Mouse (Mus musculus): Measurements from ENCODE around the gene Barhl1. TPM values are rescaled to one million over a fixed set of nuclear protein-coding genes. Genes with fewer than 3 reads are reported as not detected.

Gene Barhl1
- polyA plus RNA-seq, 1 experiment from 2014 or later, result 7.5 TPM

- H3K4me1 ChIP-seq, result peaks cover 35% of the 10 kb centered on the region
- H3K4me2 ChIP-seq, result no peak overlapping the region
- H3K36me3 ChIP-seq, result no peaks in the 10 kb centered on the region
- H3K27me3 ChIP-seq (replicated peaks), result peaks cover 98% of the 10 kb centered on the region
- ATAC-seq (ENCODE audit: low FRiP score), result no peak
- no peaks in the 10 kb centered on the region for H3K9me3 ChIP-seq (replicated peaks)
- 3% methylated on average over 3 of the region's 3 CpGs for WGBS
- no peak overlapping the region for H3K4me3 ChIP-seq (replicated peaks)
- H3K9ac ChIP-seq (replicated peaks), result no peak overlapping the region
- H3K27ac ChIP-seq (replicated peaks), result no peak overlapping the region
Observed at GRCm38 (mm10) chr2:28910877-28911276, 5.6 kb downstream of the Barhl1 start.

- no peaks in the 10 kb centered on the region for H3K9me3 ChIP-seq (replicated peaks)
- no peaks in the 10 kb centered on the region for H3K36me3 ChIP-seq
- no peak overlapping the region for H3K9ac ChIP-seq (replicated peaks)
- H3K4me1 ChIP-seq, result peaks cover 33% of the 10 kb centered on the region
- H3K27me3 ChIP-seq (replicated peaks), result peaks cover 98% of the 10 kb centered on the region
- peak overlapping the region; percentile 9; the same call in 1 of the 2 replicates for H3K4me3 ChIP-seq (replicated peaks)
- WGBS, result 5% methylated on average over 25 of the region's 25 CpGs
- ATAC-seq (ENCODE audit: low FRiP score), result no peak
- H3K27ac ChIP-seq (replicated peaks), result no peak overlapping the region
- no peak overlapping the region for H3K4me2 ChIP-seq
Observed at GRCm38 (mm10) chr2:28909818-28910710, 6.4 kb downstream of the Barhl1 start.

GRCm38 (mm10) chr2:28909186-28909817 is 7.2 kb downstream of the Barhl1 start:
- WGBS, result under 1% methylated on average over 39 of the region's 41 CpGs
- H3K9ac ChIP-seq (replicated peaks), result no peak overlapping the region
- no peak for ATAC-seq (ENCODE audit: low FRiP score)

GRCm38 (mm10) chr2:28908389-28909153 is 7.9 kb downstream of the Barhl1 start:
- no peak overlapping the region for H3K9ac ChIP-seq (replicated peaks)
- no peaks in the 10 kb centered on the region for H3K9me3 ChIP-seq (replicated peaks)
- H3K4me1 ChIP-seq, result peaks cover 33% of the 10 kb centered on the region
- no peak overlapping the region for H3K27ac ChIP-seq (replicated peaks)
- no peaks in the 10 kb centered on the region; the same call in 1 of the 2 replicates for H3K36me3 ChIP-seq
- no peak for ATAC-seq (ENCODE audit: low FRiP score)
- peaks cover 97% of the 10 kb centered on the region for H3K27me3 ChIP-seq (replicated peaks)
- H3K4me2 ChIP-seq, result peak overlapping the region; percentile 47
- under 1% methylated on average over 39 of the region's 39 CpGs for WGBS
- H3K4me3 ChIP-seq (replicated peaks), result peak overlapping the region; percentile 14; the same call in 1 of the 2 replicates

More at GRCm38 (mm10) chr2:28909186-28909817, 7.2 kb downstream of the Barhl1 start:
- Histone ChIP-seq H3K4me1 (peaks cover 33% of the 10 kb centered on the region), H3K4me2 (peak overlapping the region; percentile 47; the same call in 1 of the 2 replicates), H3K4me3 (replicated peaks) (peak overlapping the region; percentile 9; the same call in 1 of the 2 replicates), H3K27me3 (replicated peaks) (peaks cover 98% of the 10 kb centered on the region), H3K9me3 (replicated peaks) (no peaks in the 10 kb centered on the region), H3K27ac (replicated peaks) (no peak overlapping the region), H3K36me3 (no peaks in the 10 kb centered on the region)

GRCm38 (mm10) chr2:28907691-28908388 is 8.6 kb downstream of the Barhl1 start:
- 4% methylated on average over 10 of the region's 10 CpGs for WGBS
- H3K9ac ChIP-seq (replicated peaks), result no peak overlapping the region

GRCm38 (mm10) chr2:28905561-28905960 is 10.9 kb downstream of the Barhl1 start:
- Histone ChIP-seq H3K4me2 (no peak overlapping the region), H3K9me3 (replicated peaks) (no peaks in the 10 kb centered on the region), H3K36me3 (no peaks in the 10 kb centered on the region; the same call in 1 of the 2 replicates), H3K9ac (replicated peaks) (no peak overlapping the region), H3K27ac (replicated peaks) (no peak overlapping the region), H3K4me3 (replicated peaks) (no peak overlapping the region), H3K27me3 (replicated peaks) (peaks cover 80% of the 10 kb centered on the region), H3K4me1 (peaks cover 20% of the 10 kb centered on the region)
- 32% methylated on average over 4 of the region's 4 CpGs for WGBS
- no peak for ATAC-seq (ENCODE audit: low FRiP score)

More at GRCm38 (mm10) chr2:28907691-28908388, 8.6 kb downstream of the Barhl1 start:
- Histone ChIP-seq H3K27ac (replicated peaks) (no peak overlapping the region), H3K9me3 (replicated peaks) (no peaks in the 10 kb centered on the region), H3K4me3 (replicated peaks) (peak overlapping the region; percentile 14; the same call in 1 of the 2 replicates), H3K27me3 (replicated peaks) (peaks cover 95% of the 10 kb centered on the region), H3K36me3 (no peaks in the 10 kb centered on the region; the same call in 1 of the 2 replicates), H3K4me1 (peaks cover 33% of the 10 kb centered on the region), H3K4me2 (peak overlapping the region; percentile 47)
- ATAC-seq (ENCODE audit: low FRiP score), result no peak

GRCm38 (mm10) chr2:28904786-28905185 is 11.7 kb downstream of the Barhl1 start:
- ATAC-seq (ENCODE audit: low FRiP score), result no peak
- H3K27ac ChIP-seq (replicated peaks), result no peak overlapping the region
- no peak overlapping the region for H3K4me2 ChIP-seq

GRCm38 (mm10) chr2:28903871-28904270 is 12.6 kb downstream of the Barhl1 start:
- Histone ChIP-seq H3K27me3 (replicated peaks) (peaks cover 63% of the 10 kb centered on the region), H3K4me3 (replicated peaks) (no peak overlapping the region), H3K9me3 (replicated peaks) (no peaks in the 10 kb centered on the region), H3K27ac (replicated peaks) (no peak overlapping the region), H3K9ac (replicated peaks) (no peak overlapping the region), H3K4me2 (no peak overlapping the region), H3K4me1 (peaks cover 12% of the 10 kb centered on the region), H3K36me3 (peaks cover 6% of the 10 kb centered on the region)
- WGBS, result 84% methylated on average over 5 of the region's 5 CpGs
- ATAC-seq (ENCODE audit: low FRiP score), result no peak

More at GRCm38 (mm10) chr2:28904786-28905185, 11.7 kb downstream of the Barhl1 start:
- Histone ChIP-seq H3K9me3 (replicated peaks) (no peaks in the 10 kb centered on the region), H3K4me3 (replicated peaks) (no peak overlapping the region), H3K27me3 (replicated peaks) (peaks cover 72% of the 10 kb centered on the region), H3K9ac (replicated peaks) (no peak overlapping the region), H3K4me1 (peaks cover 20% of the 10 kb centered on the region), H3K36me3 (peaks cover 6% of the 10 kb centered on the region)
- 76% methylated on average over 9 of the region's 9 CpGs for WGBS

GRCm38 (mm10) chr2:28902291-28902690 is 14.2 kb downstream of the Barhl1 start:
- WGBS, result 83% methylated on average over 8 of the region's 8 CpGs
- Histone ChIP-seq H3K9me3 (replicated peaks) (no peaks in the 10 kb centered on the region), H3K4me2 (no peak overlapping the region), H3K27me3 (replicated peaks) (peaks cover 47% of the 10 kb centered on the region), H3K9ac (replicated peaks) (no peak overlapping the region), H3K36me3 (peaks cover 14% of the 10 kb centered on the region), H3K4me1 (no peaks in the 10 kb centered on the region), H3K27ac (replicated peaks) (no peak overlapping the region), H3K4me3 (replicated peaks) (no peak overlapping the region)
- ATAC-seq (ENCODE audit: low FRiP score), result no peak

- WGBS, result 91% methylated on average over 4 of the region's 4 CpGs
- H3K9me3 ChIP-seq (replicated peaks), result no peaks in the 10 kb centered on the region
- no peak overlapping the region for H3K4me3 ChIP-seq (replicated peaks)
- no peak overlapping the region for H3K4me2 ChIP-seq
- H3K27ac ChIP-seq (replicated peaks), result no peak overlapping the region
- no peaks in the 10 kb centered on the region for H3K4me1 ChIP-seq
- H3K9ac ChIP-seq (replicated peaks), result no peak overlapping the region
- peaks cover 51% of the 10 kb centered on the region for H3K36me3 ChIP-seq
- no peak for ATAC-seq (ENCODE audit: low FRiP score)
- peaks cover 2% of the 10 kb centered on the region; the same call in 1 of the 2 replicates for H3K27me3 ChIP-seq (replicated peaks)
Observed at GRCm38 (mm10) chr2:28897340-28897899, 19.0 kb downstream of the Barhl1 start.

All from neural tube, embryonic 15.5 days (tissue).